Mouse (Mus musculus) Muller cell, postnatal 12 days (primary cell): Measurements from ENCODE around the gene Naa25.
"Not testable (repeated sequence)": the region's sequence is repeated elsewhere in the genome, so short reads cannot be mapped to it uniquely, and the experiment has no call there.

Experiments
- DNase-seq: peaks from one replicate; pipeline ENCODE4 v3.0.0-alpha.2; 2015; ENCODE audit errors: inconsistent ontology term

Naa25 gene

DNA sequence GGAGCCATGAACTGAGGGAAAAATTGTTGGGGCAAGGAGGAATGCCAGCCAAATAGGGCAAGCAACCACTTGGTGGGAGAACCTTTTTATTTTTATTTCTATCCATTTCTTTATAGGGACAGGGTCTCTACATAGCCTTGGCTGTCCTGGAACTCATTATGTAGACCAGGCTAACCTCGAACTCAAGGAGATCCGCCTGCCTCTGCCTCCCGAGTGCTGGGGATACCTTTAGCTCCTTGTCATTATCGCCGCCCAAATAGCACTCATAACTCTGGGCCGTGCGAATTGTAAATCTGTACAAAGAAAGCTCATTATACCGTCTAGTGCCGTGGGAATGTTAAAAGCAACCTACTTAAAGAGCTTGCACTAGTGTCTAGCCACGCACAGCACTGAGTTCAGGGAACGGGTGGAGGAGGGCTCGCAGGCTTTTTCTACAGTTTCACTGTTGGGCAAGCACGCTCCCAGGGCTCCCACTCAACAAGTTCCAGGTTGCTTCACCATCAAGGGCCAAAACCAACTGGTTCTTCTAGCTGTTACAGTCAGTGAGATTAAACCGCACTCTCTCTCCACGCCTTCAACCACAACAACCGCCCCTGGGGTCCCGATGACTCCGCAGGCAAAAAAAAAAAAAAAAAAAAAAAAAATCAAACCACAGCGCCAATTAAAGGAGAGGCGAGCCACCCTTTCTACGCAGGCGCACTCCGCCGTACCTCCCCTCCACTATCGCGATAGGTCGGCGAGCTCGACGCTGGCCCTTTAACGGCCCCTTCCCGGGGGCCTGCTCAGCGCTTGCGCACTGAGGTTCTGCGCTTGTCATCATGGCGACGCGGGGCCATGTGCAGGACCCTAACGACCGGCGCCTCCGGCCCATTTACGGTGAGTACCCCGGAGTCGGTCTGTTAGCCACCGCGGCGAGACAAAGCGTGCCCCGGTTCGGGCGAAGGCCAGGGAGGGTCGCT lies at the start of gene Naa25:
TSS of gene Naa25 (plus strand) at position 750 of the 959 bp plus-strand sequence.
- DNase-seq, result peak; percentile 98

DNA sequence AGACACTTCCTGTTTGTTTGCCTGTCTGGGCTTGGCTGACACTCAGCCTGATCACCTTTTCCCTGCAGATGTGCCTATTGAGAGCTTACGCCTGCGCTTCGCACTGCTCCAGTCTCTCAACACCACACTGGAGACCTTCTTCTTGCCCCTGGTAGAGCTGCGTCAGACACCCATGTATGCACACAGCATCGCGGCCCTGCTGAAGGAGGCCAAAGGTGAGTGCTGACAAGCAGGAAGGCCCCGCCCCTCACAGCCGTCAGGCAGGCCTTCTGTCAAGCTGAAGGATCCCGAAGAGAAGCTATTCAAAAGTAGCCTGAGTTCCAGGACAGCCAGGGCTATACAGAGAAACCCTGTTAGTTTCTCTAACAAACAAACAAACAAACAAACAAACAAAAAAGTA lies 38.5 kb upstream of the Naa25 start:
- no peak for DNase-seq

DNA sequence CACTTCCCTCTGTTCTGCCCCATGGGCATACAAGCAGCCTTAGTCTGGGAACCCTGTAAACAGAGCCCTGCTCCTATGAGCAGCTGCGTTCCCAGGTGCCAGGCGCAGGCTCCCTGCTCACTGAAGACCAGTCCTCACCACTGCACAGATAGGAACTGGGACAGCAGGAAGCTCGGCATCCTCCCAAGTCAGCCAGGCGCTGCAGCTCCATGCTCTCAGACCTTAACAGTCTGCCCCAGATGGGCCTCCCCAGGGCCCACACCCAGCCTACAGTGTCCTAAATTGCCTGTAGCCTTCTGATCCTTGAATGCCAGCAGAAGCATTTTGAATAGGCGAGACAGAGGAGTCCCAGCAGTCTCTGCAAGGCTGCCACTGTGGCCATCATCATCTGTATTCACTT lies 36.0 kb upstream of the Naa25 start:
- DNase-seq, result no peak

DNA sequence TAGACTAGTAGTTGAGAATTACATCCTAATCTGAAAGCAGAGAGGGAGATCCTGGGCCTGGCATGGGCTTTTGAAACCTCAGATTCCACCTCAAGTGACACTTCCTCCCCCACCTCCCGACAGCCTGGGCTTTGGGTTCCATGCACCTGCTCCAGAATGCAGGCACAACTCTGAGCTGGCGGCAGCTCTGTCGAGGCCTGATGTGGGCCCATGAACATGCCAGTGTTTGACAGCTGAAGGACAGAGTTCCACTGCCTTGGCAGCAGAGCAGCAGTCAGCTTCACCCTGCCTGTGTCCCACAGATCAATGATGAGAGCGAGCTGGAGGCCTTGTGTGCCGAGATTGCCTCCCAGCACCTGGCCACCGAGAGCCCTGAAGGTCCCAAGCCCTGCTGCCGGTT lies 34.3 kb upstream of the Naa25 start:
- DNase-seq, result no peak

DNA sequence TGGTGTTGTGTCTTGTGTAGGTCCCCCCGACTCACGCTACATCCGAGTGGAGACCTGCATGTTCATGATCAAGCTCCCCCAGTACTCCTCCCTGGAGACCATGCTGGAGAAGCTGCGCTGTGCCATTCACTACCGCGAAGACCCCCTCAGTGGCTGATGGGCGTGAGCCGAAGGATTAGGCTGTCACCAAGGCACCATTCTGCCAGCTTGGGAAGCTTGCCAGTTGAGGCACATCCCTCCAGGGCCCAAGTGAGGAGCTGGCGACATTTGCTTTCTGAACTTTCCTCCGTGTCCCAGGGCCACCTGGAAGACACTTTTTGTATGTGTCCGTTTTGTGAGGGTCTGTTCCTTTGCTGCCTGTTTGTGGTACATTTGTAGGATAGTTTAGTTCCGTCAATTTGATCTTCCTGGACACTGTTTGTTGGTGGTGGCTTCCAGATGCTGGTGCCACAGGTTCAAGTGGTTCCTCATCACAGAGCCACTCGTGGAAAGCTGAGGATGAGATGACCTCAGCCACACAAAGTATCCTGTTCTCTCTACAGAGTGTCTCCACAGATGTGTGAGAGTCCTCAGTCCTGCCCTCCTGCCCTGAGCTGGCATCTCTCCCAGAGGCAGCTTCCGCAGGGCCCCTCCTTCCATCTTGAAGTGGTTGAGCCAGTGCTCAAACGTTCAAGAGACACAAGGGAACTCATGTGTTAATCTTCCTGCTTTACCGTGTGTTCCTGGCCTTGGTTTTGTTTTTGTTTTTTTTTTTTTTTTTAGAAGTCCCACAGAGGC lies 31.1 kb upstream of the Naa25 start:
- no peak for DNase-seq

DNA sequence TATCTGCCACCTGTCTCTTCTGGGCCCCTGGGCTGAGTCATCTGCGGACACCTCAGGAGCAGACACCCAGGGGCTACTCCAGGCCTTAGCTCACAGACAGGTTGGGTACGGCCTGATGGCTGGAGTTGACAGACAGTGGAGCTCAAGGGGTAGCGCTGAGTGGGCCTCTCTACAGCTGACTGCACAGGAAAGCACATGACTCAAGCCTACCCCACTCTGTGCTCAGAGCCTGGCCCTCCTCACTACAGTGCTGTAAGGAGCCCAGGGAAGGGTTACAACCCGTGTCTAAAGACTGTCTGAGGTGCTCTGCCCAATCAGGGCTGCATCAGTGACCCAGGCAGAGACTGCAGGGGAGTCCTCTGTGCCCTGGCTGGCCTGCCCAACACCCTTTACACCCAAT lies 30.5 kb upstream of the Naa25 start:
- DNase-seq, result no peak

DNA sequence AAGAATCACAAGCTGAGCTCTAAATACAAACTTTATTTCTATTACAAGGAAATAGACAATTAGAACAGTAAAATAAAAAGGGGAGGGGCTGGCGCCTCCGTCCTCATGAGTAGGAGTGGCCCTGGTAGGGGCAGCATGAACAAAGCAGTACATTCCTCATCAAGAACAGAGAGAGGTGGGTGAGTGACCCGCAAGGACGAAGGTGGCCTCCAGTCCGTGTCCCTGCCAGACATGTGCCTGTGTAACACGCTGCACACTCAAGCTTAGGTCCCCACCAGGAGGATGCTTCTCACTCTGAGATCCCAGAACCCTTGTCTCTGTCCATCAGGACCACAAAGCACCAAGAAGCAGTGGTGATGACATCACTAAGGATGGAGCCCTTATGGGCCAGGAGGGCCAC lies 26.0 kb upstream of the Naa25 start:
- DNase-seq, result no peak

DNA sequence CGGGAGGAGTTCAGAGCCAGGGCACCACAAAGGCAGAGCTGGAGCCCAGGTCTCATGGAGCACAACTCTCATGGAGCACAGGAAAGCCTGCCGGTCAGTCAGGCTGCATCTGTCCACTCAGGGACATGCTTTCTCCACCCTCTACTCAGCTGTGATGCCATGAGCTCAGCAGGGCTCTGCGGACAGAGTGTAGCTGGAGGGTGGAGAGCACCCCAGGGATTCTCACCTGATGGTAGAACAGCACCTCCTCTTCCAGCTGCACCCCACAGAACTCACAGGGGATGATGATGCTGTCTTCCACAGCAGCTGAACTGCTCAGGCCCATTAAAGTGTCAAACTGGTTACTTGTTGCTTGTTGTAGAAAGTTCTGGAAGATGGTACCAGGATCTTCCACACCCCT lies 22.9 kb upstream of the Naa25 start:
- DNase-seq, result no peak

DNA sequence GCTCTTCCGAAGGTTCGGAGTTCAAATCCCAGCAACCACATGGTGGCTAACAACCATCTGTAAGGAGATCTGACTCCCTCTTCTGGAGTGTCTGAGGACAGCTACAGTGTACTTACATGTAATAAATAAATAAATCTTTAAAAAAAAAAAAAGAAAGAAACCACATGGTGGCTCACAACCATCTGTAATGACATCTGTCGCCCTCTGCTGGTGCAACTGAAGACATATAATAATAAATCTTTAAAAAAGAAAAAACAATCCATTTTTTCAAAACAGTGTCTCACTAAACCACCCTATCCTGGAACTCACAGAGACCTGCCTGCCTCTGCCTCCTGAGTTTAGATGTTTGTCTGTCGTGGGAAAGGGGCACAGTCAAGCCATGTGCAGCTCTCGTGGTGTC lies 20.8 kb upstream of the Naa25 start:
- not testable (repeated sequence) for DNase-seq

DNA sequence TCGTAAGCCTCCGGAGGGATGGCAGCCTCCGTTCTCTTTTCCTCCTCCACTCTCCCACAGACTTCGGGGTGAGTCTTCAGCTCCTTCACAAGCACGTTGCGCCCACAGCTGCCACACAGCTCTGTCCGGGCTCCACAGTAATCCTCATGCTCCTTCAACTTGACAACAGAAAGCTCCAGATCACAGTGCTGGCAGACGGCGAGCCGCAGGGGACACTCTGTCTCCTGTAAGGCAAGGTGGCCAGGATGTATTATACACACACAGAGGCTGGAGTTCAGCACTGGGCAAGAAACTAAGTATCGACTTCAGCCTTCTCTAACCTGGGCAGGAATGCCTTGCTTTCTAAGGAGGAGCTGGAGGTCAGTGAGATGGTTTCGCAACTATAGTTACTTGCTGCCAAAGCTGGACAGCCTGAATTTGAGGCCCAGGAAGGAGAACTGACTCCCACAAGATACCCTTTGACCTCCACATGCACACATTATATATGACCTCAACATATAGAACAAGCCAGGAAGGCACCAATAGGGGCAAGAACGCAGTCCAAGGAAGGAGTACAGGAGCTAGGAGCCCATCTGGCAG lies 19.0 kb upstream of the Naa25 start:
- DNase-seq, result no peak

DNA sequence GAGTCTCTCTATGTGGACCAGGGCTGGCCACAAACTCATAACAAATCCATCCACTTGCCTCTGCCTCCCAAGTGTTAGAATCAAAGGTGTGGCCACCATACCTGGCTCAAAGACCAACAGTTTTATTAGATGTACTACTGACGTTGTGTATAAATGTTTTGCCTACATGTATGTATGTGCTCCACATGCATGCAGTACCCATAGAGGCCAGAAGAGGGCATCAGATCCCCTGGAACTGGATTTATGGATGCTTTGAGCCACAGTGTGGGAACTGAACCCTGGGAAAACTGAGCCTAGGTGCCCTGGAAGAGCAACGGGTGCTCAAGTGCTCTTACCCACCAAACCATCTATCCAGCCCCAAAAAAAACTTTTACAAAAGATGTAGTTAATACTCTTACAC lies 17.0 kb upstream of the Naa25 start:
- no peak for DNase-seq

DNA sequence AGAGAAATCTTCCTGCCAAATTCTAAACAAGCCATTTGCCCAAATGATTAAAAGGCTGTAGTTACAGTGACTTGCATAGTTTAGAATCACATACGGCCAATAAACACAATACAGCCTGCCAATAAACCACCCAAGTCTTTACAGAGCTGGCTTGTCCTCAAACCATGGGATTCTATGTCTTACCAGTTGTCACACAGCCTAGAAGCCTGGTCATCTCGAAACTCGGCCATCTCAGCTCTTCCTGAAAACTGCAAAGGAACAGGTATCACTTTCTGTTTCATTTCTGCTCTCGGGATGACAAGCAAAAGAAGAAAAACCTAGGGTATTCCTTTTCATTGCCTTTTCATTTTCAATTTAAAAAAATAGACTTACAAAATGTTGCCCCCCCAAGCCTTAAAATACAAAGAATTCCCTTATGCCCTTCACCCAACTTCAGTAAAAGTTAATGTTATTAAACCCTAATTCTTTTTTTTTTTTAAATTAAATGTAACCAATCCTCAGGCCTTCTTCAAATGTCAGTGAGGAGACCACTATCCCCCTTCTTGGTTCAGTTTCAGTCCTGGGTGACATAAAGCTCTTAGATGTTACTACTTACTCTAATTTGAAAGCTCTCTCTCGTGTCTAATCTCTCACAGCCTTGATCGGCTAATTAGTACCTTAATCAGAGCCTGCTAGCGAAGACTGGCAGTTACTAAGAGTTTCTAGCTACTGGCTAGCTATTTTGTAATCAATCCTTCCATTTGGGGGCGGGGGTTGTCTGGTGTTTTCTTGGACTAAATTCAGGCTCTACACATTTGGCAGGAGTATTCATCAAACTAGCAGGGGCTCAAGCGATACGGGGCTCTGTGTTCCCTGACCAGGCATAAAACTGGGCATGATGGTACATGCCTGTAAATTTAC lies 13.6 kb upstream of the Naa25 start:
- DNase-seq, result peak; percentile 70

DNA sequence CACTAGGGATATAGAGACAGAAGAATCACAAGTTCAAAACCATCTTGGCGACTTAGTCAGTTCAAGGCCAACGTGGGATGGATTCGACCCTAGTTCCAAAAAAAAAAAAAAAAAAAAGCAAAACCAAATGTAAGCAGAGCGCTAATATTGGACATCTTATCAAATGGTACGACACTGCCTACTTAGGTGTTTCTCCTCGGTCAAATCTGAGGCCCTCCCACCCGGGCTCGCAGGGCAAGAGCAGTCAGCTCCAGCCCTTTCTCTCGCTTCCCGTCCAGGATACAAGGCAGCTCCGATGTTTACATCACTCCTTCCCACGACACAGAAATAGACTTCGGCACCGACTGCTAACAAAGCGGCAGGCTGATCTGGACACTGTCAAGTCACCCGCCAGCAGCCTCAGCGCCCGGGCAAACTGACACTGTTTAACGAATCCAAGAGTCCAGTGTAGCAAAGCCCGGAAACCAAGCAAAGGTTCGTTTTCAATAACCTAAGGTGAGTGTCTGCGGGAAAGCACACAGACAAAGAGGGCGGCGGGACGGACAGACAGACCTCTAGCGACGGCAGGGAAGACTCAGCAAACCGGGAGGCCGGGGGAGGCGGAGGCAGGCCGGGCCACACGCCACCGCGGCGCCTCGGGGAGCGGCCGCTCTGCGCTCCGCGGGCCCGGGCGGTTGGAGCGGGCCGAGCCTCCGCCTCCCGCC lies 12.8 kb upstream of the Naa25 start:
- peak; percentile 69 for DNase-seq

DNA sequence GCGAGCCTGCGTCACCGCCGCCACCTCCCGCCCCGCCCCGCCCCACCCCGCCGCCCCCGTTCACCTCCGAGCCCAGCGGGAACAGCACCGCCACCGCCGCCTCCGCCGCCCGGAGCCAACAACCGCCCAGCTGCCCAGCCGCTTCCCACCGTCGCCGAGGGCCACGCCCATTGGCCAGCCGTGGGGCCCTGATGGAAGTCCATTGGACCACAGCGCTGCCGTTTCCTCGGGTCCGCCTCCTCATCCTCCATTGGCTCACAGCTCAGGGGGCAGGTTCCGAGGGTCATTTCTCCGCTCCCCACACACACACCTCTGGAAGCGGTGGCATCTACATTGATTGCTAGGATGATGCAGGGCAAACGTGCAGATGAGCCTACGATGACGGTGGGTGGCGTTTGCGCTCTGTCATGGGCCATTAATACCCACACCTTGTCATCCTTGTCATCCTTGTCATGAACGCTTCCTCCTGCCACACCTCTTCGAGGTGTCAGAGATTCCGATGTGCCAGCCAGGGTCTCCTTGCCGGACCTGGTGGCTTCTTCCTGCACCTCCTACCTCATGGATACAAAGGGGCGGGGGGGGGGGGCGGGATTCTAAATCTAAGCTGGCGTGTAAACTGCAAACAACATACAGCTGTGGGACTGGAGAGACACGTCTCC lies 12.1 kb upstream of the Naa25 start, which contains the start of gene Trafd1:
TSS of gene Trafd1 (minus strand) at position 172 of the 659 bp plus-strand sequence.
- peak; percentile 97 for DNase-seq

DNA sequence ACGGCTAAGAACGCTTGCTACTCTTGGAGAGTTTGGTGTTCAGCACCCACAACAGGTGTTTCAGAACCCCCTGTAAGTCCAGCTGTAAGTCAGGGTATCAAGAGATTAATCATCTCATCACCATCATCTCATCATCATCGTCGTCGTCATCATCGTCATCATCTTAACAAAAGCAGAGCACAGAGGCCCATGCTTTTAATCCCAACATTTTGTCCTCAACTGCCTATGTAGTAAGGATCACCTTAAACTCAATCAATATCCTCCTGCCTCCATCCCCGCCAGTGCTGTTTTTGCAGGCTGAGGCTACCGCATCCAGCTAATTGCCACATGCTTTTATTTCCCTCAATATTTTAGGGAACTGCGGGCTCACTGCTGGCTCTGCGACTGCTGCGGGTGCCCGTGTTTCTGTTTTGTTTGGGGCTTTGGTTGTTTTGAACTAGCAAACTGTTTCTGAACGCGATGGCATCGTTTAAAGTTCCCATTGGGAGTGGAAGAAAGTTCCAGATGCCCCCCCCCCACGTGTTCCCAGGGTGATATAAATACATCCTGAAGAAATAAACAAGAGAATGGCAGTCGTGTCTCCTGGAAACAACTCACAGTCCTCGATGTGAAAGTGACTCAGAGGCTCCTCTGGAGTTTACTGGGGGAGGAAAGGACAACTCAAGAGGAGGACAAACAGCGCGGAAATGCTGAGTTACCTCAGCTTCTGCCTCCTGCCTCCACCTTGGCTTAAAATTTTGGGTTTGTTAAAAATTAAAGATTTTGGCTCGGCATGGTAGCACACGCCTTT lies 11.4 kb upstream of the Naa25 start:
- peak; percentile 37 for DNase-seq

DNA sequence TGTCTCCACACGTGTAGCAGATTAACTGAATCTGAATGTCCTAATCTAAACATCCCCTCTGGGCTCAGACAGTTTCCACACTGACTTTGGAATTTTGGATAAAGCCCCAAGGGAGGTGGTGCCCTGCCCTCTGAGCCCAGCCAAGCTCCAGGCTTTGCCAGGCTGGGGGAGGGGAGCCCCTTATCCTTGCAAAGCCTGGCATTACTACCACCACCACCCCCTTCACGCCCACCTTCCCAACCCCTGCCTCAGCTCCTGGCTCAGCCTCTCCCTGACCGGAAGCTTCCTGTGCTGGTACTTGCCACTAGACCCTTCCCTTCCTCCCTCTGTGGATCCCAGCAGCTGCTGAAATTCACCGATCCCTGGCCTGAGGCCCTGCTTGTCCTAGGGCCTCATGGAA lies 10.6 kb upstream of the Naa25 start:
- DNase-seq, result peak; percentile 22

DNA sequence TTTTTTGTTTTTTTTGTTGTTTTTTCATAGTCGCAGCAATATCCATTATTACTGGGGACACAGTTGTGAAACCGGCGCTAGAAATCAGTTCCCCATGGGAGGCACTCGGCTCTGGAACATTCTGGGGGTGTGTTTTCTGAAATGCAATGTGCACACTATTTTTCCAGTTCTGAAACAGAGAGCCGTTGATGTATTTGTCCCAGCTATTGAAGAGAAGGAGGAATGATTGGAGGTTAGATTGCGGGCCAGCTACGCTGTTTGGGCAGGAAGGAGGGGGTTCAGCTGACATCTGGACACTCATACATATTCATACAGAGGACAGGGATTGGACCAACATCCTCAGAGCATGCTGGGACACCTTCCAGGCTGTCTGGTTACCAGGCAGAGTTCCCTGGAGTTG lies 8.6 kb upstream of the Naa25 start:
- no peak for DNase-seq

DNA sequence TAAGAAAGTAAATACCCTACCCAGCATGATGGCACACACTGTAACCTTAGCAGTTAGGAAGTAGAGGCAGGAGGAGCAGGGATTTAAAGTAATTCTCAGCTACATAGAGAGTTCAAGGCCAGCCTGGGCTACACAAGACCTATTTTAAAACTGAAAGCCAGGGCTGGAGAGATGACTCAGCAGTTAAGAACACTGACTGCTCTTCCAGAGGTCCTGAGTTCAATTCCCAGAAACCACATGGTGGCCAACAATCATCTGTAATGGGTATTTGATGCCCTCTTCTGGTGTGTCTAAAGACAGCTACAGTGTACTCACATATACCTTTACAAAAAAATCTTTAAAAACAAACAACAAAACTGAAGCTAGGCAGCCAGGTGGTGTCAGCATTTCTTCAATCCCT lies 8.0 kb upstream of the Naa25 start:
- DNase-seq, result no peak

DNA sequence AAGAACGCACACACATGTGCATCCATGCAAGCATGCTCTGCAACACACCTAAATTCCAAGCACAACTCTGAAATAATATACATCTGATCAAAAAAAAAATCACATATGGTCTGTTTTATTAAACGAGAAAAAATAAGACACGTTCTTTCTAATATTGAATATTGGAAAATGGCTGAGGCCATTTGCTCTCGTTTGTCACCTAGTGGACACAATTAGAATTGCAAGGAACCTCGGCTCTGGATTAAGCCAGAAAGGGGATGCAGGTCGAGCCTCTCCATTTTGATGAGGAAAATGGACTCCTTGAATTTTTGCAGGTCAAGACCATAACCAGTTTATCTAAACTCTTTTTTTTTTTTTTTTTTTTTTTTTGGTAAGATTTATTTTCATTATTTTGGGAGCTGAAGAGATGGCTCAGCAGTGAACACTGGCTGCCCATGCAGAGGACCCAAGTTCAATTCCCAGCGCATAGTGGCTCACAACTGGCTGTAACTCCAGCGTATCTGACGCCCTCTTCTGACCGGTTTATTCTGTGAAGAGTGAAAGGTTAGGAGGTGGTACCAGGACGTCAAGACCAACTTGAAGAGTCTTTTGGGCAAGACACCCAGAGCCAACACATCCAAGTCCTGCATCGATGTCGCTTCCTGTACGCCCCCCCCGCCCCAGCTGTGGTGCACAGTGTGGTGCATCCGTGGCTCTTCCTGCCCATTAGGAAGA lies 4.9 kb upstream of the Naa25 start:
- no peak for DNase-seq
